Mouse (Mus musculus): ENCODE measurements around the gene Rab8b. TPM values are rescaled to one million over a fixed set of nuclear protein-coding genes. Genes with fewer than 3 reads are reported as not detected.
A peak's percentile ranks its signal among the peaks of the same experiment; 100 is the strongest.
"Not testable (repeated sequence)": the region's sequence is repeated elsewhere in the genome, so short reads cannot be mapped to it uniquely, and the experiment has no call there.

The Rab8b gene
- total RNA-seq, 2 experiments from 2014 or later = 27.5 to 28.2 TPM

GRCm38 (mm10) chr9:66852592-66852991 is 66.9 kb downstream of the Rab8b start:
- no peak for DNase-seq (ENCODE audit: low spot score in 2 of 2)

- DNase-seq (ENCODE audit: low spot score in 2 of 2) = no peak
These were observed 68.5 kb downstream of the Rab8b start for GRCm38 (mm10) chr9:66850966-66851365.

GRCm38 (mm10) chr9:66846822-66847221 is 72.7 kb downstream of the Rab8b start:
- no peak for DNase-seq (ENCODE audit: low spot score in 2 of 2)

GRCm38 (mm10) chr9:66835097-66835480 is 84.4 kb downstream of the Rab8b start:
- no peak for DNase-seq (ENCODE audit: low spot score in 2 of 2)

GRCm38 (mm10) chr9:66834318-66835096 is 85.0 kb downstream of the Rab8b start, which contains the start of gene Aph1c:
TSS of gene Aph1c (minus strand) at chr9:66834726.
- peak; percentile 91 to 98 for DNase-seq (ENCODE audit: low spot score in 2 of 2)

GRCm38 (mm10) chr9:66833851-66834250 is 85.6 kb downstream of the Rab8b start:
- no peak for DNase-seq (ENCODE audit: low spot score in 2 of 2)

- DNase-seq (ENCODE audit: low spot score in 2 of 2) = no peak
These were observed 87.0 kb downstream of the Rab8b start for GRCm38 (mm10) chr9:66832366-66832908.

- no peak for DNase-seq (ENCODE audit: low spot score in 2 of 2)
These were observed 93.5 kb downstream of the Rab8b start for GRCm38 (mm10) chr9:66825990-66826389.

GRCm38 (mm10) chr9:66822255-66822654 is 97.2 kb downstream of the Rab8b start:
- DNase-seq (ENCODE audit: low spot score in 2 of 2) = not testable (repeated sequence)

GRCm38 (mm10) chr9:66820996-66821395 is 98.5 kb downstream of the Rab8b start:
- DNase-seq (ENCODE audit: low spot score in 2 of 2) = no peak

- DNase-seq (ENCODE audit: low spot score in 2 of 2) = no peak
These were observed 106.1 kb downstream of the Rab8b start for GRCm38 (mm10) chr9:66813392-66813791.

GRCm38 (mm10) chr9:66805951-66806350 is 113.5 kb downstream of the Rab8b start:
- not testable (repeated sequence) for DNase-seq (ENCODE audit: low spot score in 2 of 2)

GRCm38 (mm10) chr9:66801947-66802346 is 117.5 kb downstream of the Rab8b start:
- no peak for DNase-seq (ENCODE audit: low spot score in 2 of 2)

- no peak for DNase-seq (ENCODE audit: low spot score in 2 of 2)
These were observed 122.7 kb downstream of the Rab8b start, which contains the start of gene Gm10647 for GRCm38 (mm10) chr9:66796739-66797138. TSS of gene Gm10647 (plus strand) at chr9:66797039.

- DNase-seq (ENCODE audit: low spot score in 2 of 2) = peak; percentile 84 to 88
These were observed 123.8 kb downstream of the Rab8b start, which contains the start of gene Aph1b for GRCm38 (mm10) chr9:66795464-66796324. TSS of gene Aph1b (minus strand) at chr9:66795490.

- no peak for DNase-seq (ENCODE audit: low spot score in 2 of 2)
These were observed 124.6 kb downstream of the Rab8b start for GRCm38 (mm10) chr9:66794629-66795463.
